Mouse (Mus musculus) hindbrain, embryonic 11.5 days (tissue): Measurements from ENCODE around the gene Gpr132. TPM values are rescaled to one million over a fixed set of nuclear protein-coding genes. Genes with fewer than 3 reads are reported as not detected.

Experiments
- ATAC-seq: fragments of 200-750 bp; cut with Nextera tagmentation; 2 replicates; pipeline ENCODE4 v1.8.0; 2017; ENCODE audit warnings: mild to moderate bottlenecking, moderate TSS enrichment, moderate library complexity; ENCODE audit not compliant: low FRiP score
- DNase-seq: peaks from one replicate; pipeline ENCODE4 v3.0.0-alpha.2; 2015; ENCODE audit warnings: low spot score
- H3K27ac ChIP-seq: fragments of 300-500 bp; sonication (generic); 2 replicates; pipeline ENCODE4 v1.5.1; 2014; ENCODE audit warnings: mild to moderate bottlenecking, low read depth, low read length
- H3K27me3 ChIP-seq: fragments of 300-500 bp; sonication (generic); 2 replicates; pipeline ENCODE4 v1.6.1; 2014; ENCODE audit warnings: mild to moderate bottlenecking, low read length, moderate library complexity, mixed read lengths; ENCODE audit not compliant: control insufficient read depth, insufficient read depth
- H3K36me3 ChIP-seq: fragments of 300-500 bp; sonication (generic); 2 replicates; pipeline ENCODE4 v1.6.1; 2014; ENCODE audit warnings: mild to moderate bottlenecking, low read length, moderate library complexity, mixed read lengths; ENCODE audit not compliant: control insufficient read depth, insufficient read depth
- H3K4me1 ChIP-seq: fragments of 300-500 bp; sonication (generic); replicated peaks from 2 replicates; pipeline ENCODE4 v1.6.1; 2014; ENCODE audit warnings: low read length, mixed read lengths; ENCODE audit not compliant: control insufficient read depth, insufficient read depth
- H3K4me2 ChIP-seq: fragments of 300-500 bp; sonication (generic); replicated peaks from 2 replicates; pipeline ENCODE4 v1.6.1; 2014; ENCODE audit warnings: mild to moderate bottlenecking, low read depth, low read length
- H3K4me3 ChIP-seq: fragments of 300-500 bp; sonication (generic); 2 replicates; pipeline ENCODE4 v1.5.1; 2014; ENCODE audit warnings: low read depth, low read length
- H3K9ac ChIP-seq: fragments of 300-500 bp; sonication (generic); 2 replicates; pipeline ENCODE4 v1.6.1; 2014; ENCODE audit warnings: low read depth, low read length
- H3K9me3 ChIP-seq: fragments of 300-500 bp; sonication (generic); 2 replicates; pipeline ENCODE4 v1.6.1; 2016; ENCODE audit warnings: low read length; ENCODE audit not compliant: control insufficient read depth
- WGBS: fragments of 180-500 bp; shearing (Covaris S2); extraction: QIAGEN DNeasy Blood & Tissue Kit; methylation state at CpG from one replicate; pipeline ENCODE4 v1.1.7; 2014; 5-methylcytosine and 5-hydroxymethylcytosine counted together
- polyA plus RNA-seq: library from polyadenylated mRNA; unstranded; fragments of >200 nt; fragmentation: Nextera tagmentation; extraction: Ambion mirVana; gene quantifications from 2 replicates; pipeline ENCODE4 v1.2.1, GENCODE M21; 2014

The Gpr132 gene
- polyA plus RNA-seq, result not detected in 2 replicates

- Histone ChIP-seq H3K4me3 (no peak within 1 kb of the TSS), H3K27ac (no peak within 1 kb of the TSS), H3K4me1 (no peaks in the 10 kb centered on the region), H3K27me3 (no peaks in the 10 kb centered on the region), H3K36me3 (no peaks in the 10 kb centered on the region), H3K9ac (no peak within 1 kb of the TSS), H3K4me2 (no peak within 1 kb of the TSS), H3K9me3 (no peaks in the 10 kb centered on the region)
- WGBS, result 68% methylated on average over 13 of the region's 13 CpGs
- DNase-seq (no peak), ATAC-seq (no peak)
Observed at GRCm38 (mm10) chr12:112868178-112869087, at the start of gene Gpr132. TSS of gene Gpr132 (minus strand) at chr12:112868228.

DNA sequence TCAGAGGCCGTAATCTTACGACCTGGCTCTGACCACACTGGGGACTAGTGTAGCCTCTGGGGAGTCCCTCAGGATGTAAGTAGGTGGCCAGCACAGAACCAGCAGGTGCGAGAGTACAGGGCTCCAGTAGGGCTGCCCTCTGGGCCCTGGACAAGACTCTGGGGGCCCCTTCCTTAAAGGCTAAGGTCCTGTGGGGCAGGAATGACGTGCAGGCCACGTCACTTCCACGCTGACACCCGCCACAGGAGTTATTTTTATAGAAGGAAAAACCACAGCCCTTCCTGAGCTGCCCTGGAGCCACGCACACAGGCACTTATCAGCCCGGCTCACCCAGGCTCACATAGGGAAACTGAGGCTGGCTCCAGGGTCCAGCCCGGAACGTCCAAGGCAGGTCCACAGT is 49.5 kb upstream of the Gpr132 start:
- H3K27ac ChIP-seq, result no peak overlapping the region

DNA sequence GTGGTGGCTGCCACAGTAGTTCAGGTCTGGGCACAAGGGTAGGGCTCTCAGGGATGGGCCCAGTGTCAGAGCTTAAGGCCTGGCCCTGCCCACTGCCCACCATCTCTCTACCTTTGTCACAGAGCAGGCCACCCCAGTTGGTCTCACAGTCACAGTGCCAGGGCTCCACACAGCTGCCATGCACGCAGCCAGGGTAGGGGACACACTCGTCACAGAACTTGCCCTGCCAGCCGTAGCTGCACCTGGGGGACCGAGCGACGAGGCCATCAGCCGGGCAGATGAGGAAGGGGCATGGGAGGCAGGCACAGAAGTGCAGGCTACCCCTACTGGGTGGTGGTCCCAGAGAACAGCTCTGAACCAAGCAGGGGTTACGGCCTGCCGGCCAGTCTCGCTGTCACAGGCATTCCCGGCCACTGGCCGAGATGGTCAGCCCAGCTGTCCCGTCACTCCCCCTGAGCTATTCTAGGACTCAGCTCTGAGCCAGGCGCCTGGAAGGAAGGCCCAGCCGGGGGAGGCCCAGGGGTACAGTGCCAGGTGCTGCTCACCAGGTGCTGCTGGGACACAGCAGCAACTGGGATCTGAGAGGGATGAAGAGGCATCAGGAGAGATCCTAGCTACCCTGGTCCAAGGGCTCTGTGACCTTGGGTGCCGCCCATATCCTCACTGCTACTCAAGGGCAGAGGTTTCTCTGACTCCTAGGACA is 48.8 kb upstream of the Gpr132 start:
- ATAC-seq (no peak), DNase-seq (no peak)
- Histone ChIP-seq H3K4me2 (no peak overlapping the region), H3K36me3 (no peaks in the 10 kb centered on the region), H3K4me3 (no peak overlapping the region), H3K27me3 (no peaks in the 10 kb centered on the region), H3K9ac (no peak overlapping the region), H3K9me3 (no peaks in the 10 kb centered on the region), H3K4me1 (no peaks in the 10 kb centered on the region), H3K27ac (no peak overlapping the region)
- 87% methylated on average over 16 of the region's 16 CpGs for WGBS

More for the DNA sequence above, 49.5 kb upstream of the Gpr132 start:
- DNase-seq, result no peak
- H3K4me1 ChIP-seq, result peaks cover 3% of the 10 kb centered on the region; the same call in 1 of the 2 replicates
- WGBS, result 86% methylated on average over 11 of the region's 11 CpGs
- no peak overlapping the region for H3K4me2 ChIP-seq
- H3K9ac ChIP-seq, result no peak overlapping the region
- H3K9me3 ChIP-seq, result no peaks in the 10 kb centered on the region
- no peak overlapping the region for H3K4me3 ChIP-seq
- no peaks in the 10 kb centered on the region for H3K36me3 ChIP-seq
- H3K27me3 ChIP-seq, result no peaks in the 10 kb centered on the region
- no peak for ATAC-seq

DNA sequence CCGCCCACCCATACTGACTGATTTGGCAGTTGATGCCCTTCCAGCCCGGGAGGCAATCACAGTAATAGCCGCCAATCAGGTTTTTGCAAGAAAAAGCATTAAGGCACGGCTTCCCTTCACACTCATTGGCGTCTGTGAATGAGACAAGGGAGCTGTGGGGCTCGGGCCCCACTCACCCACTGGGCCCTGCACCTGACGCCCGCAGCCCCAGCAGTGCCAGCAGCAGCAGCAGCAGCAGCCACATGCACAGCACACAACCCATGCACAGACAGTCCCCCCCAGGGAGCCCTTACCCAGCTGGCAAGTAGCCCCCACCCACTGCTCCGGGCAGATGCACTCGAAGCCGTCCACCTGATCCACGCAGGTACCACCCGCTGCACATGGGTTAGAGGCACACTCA is 47.6 kb upstream of the Gpr132 start:
- Histone ChIP-seq H3K9ac (no peak overlapping the region), H3K36me3 (no peaks in the 10 kb centered on the region), H3K27ac (no peak overlapping the region), H3K4me2 (no peak overlapping the region), H3K27me3 (no peaks in the 10 kb centered on the region), H3K4me3 (no peak overlapping the region), H3K9me3 (no peaks in the 10 kb centered on the region), H3K4me1 (no peaks in the 10 kb centered on the region)
- 76% methylated on average over 13 of the region's 13 CpGs for WGBS
- ATAC-seq, result no peak
- no peak for DNase-seq

DNA sequence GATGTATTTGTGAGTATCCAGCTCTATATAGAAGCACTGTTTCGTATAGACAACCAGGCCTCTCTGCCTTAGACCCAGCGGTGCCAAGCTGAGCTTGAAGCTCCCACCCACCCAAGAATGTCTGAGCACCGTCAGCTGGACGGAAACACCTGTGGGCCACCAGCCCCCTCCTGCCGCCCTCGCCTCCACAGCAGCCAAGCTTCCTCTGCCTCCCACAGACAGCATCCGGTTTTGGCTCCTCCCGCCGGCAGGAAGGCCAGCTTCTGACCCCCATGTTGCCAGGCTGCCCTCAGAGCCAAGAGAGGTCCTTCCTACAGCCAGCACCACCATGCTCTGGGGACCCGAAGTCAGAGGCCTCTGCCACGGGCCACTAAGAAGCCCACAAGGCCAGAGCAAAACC is 46.5 kb upstream of the Gpr132 start:
- Histone ChIP-seq H3K27ac (no peak overlapping the region), H3K4me3 (no peak overlapping the region), H3K36me3 (no peaks in the 10 kb centered on the region), H3K4me2 (no peak overlapping the region), H3K4me1 (no peaks in the 10 kb centered on the region), H3K9ac (no peak overlapping the region), H3K27me3 (no peaks in the 10 kb centered on the region), H3K9me3 (no peaks in the 10 kb centered on the region)
- no peak for DNase-seq
- no peak for ATAC-seq
- 80% methylated on average over 11 of the region's 11 CpGs for WGBS

DNA sequence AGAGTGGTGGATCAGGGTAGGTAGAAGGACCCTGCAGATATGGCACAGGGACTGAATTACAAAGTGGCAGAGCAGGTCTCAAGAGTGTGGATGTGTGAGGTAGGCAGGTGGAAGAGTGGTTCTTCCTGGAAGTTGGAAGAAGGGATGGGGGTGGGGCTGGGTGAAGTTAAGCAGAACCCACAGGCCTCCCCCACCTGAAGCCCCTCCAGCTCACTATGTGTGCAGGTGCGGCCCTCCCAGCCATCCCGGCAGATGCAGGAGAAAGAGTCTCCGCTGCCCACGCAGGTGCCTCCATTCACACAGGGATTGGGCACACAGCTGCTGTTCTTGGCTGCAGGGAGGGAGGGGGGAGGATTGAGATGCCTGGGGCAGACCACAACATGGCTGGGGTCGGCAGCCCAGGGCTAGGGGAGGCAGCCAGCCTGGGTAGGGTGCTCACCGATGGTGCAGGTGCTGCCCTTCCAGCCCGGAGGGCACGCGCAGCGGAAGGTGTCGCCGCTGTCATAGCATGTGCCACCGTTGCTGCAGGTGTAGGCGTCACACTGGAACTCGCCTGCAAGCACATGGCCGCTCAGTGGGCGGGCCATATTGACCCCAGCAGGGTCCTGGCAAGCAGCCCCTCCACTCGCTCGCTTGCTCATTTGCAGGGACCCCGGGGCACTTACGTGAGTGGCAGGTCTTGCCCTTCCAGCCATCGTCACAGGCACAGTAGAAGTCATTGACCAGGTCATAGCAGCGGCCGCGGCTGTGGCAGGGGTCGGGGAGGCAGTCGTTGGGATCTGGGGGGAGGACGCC is 45.1 kb upstream of the Gpr132 start:
- H3K27me3 ChIP-seq, result no peaks in the 10 kb centered on the region
- H3K9ac ChIP-seq, result no peak overlapping the region
- 80% methylated on average over 28 of the region's 28 CpGs for WGBS
- H3K4me1 ChIP-seq, result no peaks in the 10 kb centered on the region
- DNase-seq (no peak), ATAC-seq (no peak)
- H3K36me3 ChIP-seq, result no peaks in the 10 kb centered on the region
- no peak overlapping the region for H3K27ac ChIP-seq
- no peak overlapping the region for H3K4me2 ChIP-seq
- H3K4me3 ChIP-seq, result no peak overlapping the region
- H3K9me3 ChIP-seq, result no peaks in the 10 kb centered on the region

DNA sequence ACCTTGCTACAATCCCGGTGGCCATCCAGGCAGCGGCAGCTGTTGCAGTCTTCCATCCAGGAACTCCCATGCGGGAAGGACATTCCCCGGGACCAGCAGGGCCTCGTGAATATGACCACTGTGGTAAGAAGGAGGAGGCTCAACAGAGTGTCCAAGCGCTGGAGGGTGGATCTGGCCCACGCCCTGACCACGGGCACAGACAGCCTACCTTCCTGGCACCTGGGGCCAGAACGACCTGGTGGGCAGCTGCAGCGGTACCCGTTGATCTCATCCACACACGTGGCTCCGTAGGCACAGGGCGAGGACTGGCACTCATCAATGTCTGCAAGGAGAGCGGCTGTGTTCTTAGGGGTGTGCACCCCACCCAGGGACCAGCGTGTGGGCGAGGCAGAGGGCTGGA is 43.7 kb upstream of the Gpr132 start:
- Histone ChIP-seq H3K9me3 (no peaks in the 10 kb centered on the region), H3K4me2 (no peak overlapping the region), H3K4me3 (no peak overlapping the region), H3K27ac (no peak overlapping the region), H3K4me1 (no peaks in the 10 kb centered on the region), H3K9ac (no peak overlapping the region), H3K27me3 (no peaks in the 10 kb centered on the region), H3K36me3 (no peaks in the 10 kb centered on the region)
- DNase-seq, result no peak
- ATAC-seq, result no peak
- 89% methylated on average over 17 of the region's 17 CpGs for WGBS

- no peaks in the 10 kb centered on the region for H3K36me3 ChIP-seq
- no peaks in the 10 kb centered on the region for H3K4me1 ChIP-seq
- H3K9me3 ChIP-seq, result no peaks in the 10 kb centered on the region
- H3K27ac ChIP-seq, result no peak overlapping the region
- H3K4me3 ChIP-seq, result no peak overlapping the region
- no peaks in the 10 kb centered on the region for H3K27me3 ChIP-seq
- no peak overlapping the region for H3K9ac ChIP-seq
- H3K4me2 ChIP-seq, result no peak overlapping the region
- DNase-seq (no peak), ATAC-seq (no peak)
- WGBS, result 94% methylated on average over 22 of the region's 22 CpGs
Observed at GRCm38 (mm10) chr12:112908991-112909390, 41.0 kb upstream of the Gpr132 start.
